Mouse (Mus musculus): ENCODE measurements around the gene Zfp451.
"Not testable (repeated sequence)": the region's sequence is repeated elsewhere in the genome, so short reads cannot be mapped to it uniquely, and the experiment has no call there.

The Zfp451 gene

DNA sequence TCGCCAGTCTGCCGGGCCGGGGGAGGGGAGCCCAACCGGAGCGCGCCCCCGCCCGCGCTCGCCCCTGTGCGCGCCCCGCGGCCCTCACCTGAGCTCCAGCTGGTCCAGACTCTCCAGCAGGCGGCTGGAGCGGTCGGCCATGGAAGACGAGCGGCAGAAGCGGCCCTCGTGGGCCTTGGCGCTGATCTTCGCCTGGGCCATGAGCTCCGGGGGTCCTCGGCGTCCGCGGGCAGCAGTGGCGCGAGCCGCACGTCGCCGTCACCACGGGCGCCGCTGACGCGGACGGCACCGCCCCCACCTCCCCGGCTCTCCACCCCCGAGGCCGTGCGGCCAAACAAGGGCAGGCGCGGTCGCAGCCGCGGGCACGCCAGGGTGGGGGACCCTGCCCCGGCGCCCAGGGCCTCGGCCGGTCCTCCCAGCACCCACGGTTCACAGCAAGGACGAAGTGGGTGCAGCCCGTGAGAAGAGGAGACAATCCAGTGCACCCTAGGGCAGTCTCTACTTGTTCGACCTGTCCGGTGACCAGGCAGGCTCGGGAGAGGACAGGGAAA, 56.8 kb downstream of the Zfp451 start, which contains the start of gene Bag2:
Gene Bag2, minus strand, starts transcription at position 305 of the 551 bp plus-strand sequence.
- DNase-seq (ENCODE audit: low spot score), result peak; percentile 30

DNA sequence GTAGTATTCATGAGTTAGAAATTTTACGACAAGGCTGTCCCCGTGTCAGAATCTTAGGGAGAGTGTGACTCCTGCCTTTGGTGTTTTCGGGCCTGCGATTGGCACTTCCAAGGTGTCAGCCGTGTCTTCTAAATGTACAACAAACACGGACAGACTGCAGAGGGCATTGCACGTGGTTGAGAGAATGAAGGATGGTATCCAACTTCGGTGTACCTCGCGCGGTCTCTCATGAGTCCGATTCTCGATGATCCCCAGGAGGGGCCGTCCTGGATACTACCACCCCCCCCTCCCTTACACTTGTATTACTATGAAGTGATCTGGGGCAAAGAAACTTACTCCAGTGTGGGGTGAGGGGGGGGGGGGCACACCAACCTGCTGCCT, 57.4 kb downstream of the Zfp451 start:
- DNase-seq (ENCODE audit: low spot score), result peak; percentile 45

DNA sequence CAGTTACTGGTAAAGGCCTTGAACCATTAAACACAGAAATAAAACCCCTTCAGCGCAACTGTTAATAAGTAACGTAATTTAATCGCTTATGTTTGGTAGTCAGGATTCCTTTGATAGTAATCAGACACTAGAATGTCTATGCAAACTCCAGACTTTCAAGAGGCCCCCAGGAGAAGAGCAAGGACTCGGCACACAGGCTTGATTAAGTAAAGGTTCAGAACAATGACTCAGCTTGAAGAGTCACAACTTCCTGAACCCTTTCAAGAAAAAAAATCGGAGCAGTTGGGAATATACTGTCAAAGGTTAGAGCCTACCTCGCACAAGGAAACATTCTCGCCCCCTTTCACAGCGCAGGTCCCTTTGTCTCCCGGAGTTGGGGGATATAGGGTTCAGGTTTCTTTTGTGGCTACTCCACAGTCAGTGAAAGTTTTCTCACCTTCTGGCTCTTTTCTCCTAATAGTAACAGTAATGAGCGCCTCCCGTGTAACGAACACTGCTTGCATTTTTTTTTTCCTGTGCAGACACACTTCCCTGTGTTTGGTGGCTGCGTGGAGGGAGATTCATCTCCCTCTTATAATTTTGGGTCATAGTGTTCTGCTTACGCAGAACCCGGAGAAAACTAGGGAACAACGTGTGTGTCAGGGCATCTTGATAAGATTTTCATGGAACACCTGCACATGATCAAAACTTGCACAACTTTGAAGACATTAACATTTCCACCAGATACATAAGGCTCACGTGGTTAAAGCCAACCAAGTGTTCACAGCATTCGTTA, 58.0 kb downstream of the Zfp451 start:
- peak; percentile 55 for DNase-seq (ENCODE audit: low spot score)

DNA sequence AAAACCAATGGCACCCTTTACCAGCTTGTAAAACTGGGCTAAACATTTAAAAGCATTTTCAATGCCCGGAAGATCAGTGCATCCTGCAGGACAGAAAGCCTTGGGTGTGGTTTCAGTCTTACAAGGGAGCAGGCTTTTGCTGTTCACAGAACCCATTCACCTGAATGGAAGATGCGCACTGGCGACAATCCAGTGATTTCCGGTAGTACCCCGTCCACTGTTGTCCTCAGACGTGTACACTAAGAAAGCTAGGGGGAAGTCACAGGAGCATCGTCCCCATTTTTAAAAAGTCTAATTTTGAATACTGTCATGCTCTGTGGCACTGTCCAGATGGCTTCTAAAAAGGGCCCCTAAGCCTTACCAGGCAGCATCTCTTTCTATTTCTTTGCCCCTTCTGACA, 58.6 kb downstream of the Zfp451 start:
- peak; percentile 20 for DNase-seq (ENCODE audit: low spot score)

DNA sequence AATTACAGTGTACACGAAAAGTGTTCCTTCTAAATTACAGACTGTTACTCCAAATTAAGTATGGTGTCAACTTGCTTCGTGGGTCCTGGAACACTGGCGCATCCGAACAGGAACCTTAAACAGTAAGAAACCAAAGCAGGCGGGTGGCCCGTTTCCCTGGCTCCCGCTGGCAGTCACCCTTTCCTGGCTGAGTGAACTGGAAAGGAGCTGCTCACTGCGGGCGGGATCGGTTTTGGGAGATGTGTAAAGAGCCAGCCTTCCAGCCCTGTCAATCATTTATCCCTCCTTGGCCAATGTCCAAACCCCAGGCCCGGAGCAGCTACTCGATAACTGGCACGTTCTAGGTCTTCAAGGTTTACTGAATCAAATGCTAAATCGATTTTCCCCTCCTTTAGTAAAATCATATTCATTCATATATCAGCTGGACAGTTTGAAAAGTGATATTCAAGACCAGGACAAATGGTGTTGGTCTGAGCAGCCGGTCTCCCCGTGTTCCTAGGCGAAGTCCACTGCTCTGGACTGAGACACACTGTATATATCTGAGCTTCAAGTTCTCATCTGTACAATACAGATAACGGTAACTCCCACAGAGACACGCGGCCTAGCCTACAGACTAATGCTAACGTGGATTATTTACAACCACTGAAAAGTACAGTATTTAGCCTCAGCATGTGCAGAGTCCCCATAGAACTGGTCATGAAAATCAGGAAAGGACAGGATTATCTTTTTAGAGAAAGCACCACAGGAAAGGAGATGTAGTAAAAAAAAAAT, 59.2 kb downstream of the Zfp451 start:
- DNase-seq (ENCODE audit: low spot score), result peak; percentile 68

DNA sequence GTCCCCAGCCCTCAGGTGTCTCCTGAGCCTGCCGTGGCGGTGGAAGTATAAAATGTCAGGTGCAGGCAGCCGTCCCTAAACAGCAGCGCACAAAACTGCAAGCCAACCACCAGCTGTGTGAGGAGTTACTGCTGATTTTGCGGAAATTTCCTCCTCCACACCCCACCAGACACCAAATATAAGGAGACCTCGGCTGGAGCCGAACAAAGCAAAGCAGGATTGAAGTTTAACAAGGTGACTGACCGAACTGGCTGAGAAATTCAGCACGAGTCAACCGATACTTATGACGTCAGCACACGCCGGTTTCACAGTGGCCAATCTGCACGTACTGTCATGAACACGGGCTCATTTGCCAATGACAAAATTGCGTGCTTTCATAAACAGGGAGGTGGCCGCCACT, 60.3 kb downstream of the Zfp451 start:
- no peak for DNase-seq (ENCODE audit: low spot score)

DNA sequence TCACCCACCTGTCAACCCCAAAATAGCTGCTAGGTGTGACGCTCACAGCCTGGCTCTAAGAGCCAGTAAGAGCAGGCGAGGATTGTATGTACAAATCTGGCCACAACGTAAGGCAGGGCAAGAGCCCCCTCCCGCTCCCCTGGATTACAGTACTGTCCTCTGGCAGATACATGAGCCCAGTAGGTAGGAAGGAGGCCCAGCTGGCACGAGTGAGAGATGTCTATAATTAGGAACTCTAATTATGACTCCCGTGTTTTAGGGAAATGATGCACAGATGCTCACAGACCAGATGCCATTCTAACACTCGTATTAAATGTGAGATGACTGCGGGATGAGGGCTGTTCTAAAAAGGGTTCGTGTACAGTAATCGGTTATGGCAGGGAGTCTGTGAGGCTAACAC, 63.1 kb downstream of the Zfp451 start:
- no peak for DNase-seq (ENCODE audit: low spot score)

DNA sequence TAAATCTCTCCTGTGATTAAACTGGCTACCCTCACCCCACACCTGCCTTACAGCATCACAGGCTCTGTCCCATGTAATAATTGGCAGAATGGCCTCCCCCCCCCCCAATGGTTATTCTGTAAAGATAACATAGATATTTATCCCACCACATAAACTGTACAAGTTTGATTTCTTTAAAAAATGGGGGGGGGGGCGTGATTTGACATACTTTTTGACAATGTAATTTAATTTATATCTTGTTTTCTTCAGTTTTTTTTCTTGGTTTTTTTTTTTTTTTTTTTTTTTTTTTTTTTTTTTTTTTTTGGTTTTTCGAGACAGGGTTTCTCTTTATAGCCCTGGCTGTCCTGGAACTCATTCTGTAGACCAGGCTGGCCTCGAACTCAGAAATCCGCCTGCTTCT, 64.7 kb downstream of the Zfp451 start:
- DNase-seq (ENCODE audit: low spot score), result not testable (repeated sequence)

DNA sequence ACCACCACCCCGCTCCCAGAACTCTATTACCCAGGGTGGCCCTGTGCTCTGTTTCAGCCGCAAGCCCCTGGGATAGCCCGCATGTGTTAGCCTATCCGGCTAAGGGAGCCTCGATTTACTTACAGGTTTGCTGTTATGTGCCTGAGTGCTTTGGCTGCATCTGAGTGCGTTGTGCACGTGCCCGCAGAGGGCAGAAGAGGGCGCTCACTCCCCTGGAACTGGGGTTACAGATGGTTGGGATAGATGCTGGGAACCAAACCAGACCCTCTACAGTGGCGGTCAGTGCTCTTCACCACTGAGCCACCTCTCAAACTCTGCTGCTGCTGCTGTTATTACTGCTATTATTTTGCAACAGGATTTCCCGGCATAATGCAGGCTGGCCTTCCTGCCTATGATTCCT, 65.3 kb downstream of the Zfp451 start:
- DNase-seq (ENCODE audit: low spot score), result no peak

DNA sequence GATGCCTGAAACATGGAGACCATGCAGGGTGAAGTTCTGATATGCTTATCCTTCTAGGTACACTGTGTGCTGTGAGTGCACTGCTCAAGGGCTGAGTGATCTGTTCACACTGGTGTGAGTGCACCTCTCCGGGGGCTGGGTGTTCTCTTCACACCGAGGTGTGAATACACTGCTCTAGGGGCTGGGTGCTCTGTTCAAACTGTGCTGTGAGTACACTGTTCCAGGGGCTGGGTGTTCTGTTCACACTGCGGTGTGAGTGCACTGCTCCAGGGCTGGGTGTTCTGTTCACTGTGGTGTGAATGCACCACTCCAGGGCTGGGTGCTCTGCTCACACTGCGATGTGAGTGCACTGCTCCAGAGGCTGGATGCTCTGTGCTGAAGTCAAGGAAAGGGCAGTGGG, 68.5 kb downstream of the Zfp451 start:
- no peak for DNase-seq (ENCODE audit: low spot score)

DNA sequence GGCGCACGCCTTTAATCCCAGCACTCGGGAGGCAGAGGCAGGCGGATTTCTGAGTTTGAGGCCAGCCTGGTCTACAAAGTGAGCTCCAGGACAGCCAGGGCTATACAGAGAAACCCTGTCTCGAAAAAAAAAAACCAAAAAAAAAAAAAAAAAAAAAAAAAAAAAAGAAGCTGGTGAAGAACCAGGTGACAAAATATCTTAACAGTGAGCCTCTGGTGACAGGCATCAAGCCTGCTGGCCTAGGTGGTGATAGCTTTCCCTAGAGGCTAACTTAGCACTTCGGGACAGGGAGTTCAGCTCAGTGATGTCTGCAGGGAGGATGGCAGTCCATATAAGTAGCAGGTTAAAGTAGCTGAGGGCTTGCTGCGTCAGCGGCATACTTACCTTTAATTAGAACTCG, 69.6 kb downstream of the Zfp451 start:
- DNase-seq (ENCODE audit: low spot score), result not testable (repeated sequence)

DNA sequence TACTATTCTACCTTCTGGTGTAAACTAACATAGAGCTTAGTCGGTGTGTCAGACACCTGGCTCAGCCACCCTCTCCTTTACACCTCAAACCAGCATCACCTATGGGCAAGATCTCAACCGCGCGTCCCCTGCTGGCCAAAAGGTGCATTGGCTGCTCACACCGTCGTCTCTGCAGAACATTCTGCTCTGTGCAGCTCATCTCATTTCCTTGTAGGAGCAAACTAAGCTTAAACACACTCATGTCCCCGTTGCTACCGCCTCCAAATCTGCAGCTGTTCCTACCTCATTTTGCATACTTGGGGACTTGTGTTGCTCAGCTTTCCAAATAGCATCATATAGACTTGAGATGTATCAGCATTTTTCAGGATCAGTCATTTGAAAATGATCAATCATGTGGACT, 71.5 kb downstream of the Zfp451 start:
- peak; percentile 26 for DNase-seq (ENCODE audit: low spot score)

DNA sequence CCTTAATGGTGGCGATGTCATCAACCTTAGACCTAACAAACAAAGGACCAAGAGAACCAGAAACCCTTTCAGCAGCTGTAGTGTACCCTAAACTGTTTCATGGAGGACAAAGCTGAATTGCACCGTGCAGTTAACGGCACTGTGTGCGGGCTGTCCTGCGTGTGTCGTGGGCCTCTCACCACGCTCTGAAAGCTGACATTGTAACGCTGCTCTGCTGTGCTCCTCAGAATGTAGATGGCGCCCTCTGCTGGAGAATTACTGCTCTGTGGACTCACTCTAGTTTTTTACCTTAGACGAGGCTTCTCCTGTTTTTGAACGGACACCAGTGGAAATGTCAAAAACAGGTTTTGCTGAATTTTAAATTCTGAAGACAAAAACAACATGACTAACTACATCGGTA, 75.1 kb downstream of the Zfp451 start:
- peak; percentile 74 for DNase-seq (ENCODE audit: low spot score)

DNA sequence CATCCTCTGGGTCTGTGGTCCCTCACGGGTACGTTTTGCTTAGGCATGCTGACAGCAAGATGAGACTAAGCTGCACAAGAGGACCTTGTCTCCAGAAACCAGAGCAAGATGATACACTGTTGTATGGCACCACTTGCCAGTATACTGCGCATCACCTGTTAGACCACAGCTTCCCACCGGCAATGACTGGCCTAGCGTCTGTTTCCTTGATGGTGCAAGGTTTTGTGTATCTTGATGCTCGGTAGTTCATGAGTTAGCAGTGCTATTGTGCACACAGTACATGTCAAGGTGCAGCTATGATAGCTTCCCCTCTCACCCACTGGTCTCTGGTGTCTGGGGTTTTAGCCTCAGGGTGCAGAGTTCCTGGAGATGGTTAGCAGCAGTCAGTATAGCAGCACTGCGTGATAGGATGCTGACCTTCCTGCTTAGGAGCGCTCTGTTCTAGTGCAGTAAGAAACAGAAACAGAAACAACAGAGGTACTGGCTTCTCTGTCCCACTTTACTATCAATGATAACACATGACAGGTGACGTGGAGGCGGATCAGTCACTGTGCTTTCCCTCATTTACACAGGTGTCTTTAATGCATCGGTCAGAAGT, 75.6 kb downstream of the Zfp451 start:
- DNase-seq (ENCODE audit: low spot score), result no peak

DNA sequence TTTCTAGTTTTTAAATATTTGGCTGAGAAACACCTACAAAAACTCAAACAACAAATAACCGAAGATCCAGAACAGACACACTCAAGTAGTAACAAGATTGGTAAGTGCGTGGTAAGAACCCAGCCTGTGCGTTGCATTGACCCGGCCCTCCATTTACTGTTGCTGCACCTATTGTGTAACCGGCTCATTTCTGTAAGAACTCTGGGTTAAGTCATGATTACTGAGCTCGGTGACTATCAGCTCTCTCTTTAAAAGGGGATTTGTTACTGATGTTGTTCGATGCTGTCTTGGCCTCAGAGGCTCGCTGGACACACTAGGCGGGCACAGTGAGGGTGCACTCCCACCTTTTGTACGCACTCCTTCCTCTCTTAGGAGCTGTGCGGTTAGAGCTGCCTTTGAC, 76.1 kb downstream of the Zfp451 start:
- no peak for DNase-seq (ENCODE audit: low spot score)

DNA sequence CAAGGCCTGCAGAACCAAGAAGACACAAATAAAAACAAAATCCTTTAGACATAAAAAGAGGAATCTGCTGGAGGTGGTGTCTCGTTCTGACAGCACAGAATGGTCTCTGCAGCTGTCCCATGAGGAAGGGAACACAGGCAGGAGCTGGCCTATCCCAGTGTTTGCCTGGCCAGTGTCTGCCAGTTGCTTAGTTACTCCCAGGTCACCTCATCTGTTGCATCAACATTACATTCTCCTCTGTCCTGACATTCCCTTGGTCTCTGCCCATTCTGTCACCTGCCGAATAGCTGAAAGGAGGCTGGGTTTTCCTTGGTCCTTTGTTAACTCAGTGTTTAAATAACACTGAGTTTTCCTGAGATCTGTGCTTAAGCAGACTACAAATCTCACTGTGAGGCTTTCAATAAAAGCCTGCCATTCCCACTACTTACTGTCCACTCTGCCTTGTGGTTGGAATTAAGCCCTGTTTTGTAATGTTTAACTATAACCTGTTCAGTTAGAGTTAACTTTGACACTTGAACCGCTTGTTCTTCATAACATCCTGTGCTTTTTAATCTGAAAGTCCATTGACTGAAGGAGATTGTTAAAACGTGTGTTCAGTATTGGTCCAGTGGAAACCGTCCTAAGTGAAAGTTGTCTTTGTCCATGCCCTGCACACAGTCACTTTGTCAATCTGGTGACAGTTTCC, 80.3 kb downstream of the Zfp451 start:
- no peak for DNase-seq (ENCODE audit: low spot score)

DNA sequence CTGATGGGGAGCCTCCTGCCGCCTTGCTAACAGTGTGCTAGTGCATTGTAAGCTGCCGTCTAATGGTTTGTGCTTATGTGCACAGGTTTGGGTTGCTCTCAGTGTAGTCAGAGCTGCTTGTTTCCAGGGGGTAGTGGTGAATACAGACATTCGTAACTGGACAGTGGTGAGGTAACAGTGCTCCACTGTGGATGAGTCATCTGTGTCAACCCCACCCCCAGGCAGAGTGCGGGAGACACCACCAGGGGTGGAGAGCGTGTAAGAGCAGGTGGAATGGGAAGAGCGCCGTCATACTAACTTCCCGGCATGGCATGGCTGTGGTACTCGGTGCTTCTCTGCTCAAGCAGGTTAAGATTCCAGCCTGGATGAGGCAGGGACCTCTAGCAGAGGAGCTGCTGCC, 81.4 kb downstream of the Zfp451 start:
- DNase-seq (ENCODE audit: low spot score), result no peak

DNA sequence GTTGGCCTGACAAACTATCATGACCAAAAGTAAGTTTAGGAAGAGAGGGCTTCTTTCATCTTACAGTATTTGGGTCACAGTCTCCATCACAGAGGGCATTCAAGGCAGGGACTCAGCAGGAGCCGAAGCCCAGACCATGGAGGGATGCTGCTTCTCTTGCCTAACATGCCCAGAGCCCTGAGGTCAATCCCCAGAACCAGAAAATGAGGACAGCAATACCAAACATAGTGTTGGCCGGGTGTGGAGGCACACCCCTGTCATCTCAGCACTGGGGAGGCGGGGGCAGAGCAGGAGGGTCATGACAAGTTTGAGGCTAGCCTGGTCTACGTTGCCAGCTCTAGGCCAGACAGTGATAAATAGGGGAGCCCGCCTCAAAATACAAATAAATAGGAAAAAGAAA, 89.3 kb downstream of the Zfp451 start:
- DNase-seq (ENCODE audit: low spot score), result no peak

DNA sequence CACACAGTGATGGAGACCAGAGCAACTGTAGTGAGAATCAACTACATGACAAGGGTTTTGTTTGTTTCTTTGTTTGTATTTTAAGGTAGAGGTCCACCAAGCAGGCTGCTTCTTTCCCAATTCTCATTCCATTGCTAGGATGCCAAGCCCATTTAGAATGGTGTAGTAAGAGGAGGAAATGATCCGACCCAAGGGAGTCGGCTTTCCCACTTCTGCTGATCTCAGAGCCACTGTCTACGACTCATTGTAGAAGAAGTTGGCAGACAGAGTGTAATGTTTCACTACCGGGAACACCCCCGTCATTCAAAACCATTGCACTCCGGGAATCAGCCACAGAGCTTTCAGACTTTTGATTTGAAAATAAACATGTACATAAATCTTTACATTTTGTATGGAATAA, 89.9 kb downstream of the Zfp451 start:
- no peak for DNase-seq (ENCODE audit: low spot score)

DNA sequence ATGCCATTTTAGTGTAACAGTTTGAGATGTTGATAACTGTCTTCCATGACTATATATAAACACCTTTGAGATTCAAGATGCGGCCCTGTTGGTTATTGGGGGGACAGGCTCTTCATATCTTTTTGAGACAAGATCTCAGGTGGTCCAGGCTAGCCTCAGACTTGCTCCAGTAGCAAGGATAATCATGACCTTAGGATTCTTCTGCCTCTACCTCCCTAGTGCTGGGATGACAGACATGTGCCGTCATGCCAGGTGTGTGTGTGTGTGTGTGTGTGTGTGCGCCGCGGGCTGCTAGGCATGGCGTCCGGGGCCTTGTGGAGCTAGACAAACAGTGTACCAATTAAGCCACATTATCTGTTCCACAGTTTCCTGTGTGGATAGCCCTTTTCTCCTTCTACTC, 93.4 kb downstream of the Zfp451 start:
- DNase-seq (ENCODE audit: low spot score), result no peak

DNA sequence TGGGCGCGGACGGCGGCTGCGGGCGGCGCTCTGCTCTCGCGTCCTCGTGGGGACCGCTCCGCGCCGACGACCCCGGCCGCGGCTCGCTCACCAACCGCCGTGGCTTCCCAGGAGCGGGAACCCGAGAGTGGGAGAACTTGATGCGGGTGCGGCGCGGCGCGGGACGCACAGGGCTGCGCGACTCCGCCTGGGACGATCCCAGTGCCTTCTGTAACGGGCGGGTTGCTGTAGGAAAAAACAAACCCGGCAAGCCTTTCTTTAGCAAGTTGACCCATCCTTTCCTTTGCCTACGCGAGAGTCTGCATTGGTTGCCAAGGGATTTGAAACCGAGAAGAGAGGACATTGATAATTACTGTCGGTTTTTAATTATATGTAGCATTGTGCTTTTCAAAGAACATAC, 94.2 kb downstream of the Zfp451 start:
- DNase-seq (ENCODE audit: low spot score), result no peak

DNA sequence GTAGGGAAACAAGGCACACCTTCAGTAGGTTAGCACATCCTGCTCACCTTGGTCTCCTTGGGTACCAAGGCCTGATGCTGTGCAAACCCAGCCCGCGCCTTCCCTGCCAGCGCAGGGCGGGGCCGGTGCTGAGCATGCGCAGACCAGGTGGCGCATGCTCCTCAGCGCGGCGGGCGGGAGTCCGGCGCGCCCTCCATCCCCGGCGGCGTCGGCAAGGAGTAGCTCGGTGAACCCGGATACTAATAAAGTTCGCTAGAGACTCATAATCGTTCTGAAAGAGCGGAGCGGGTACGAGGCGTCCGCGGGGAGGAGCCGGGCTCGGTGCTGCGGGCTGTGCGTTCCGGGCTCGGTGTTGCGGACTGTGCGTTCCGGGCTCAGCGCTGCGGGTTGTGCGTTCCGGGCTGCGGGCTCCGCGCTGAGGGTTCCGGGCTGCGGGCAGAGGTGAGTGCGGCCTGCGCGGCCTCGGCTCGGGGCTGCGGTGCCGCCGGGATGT, 94.6 kb downstream of the Zfp451 start, which contains the start of gene Rab23:
Gene Rab23, plus strand, starts transcription at position 155 of the 493 bp plus-strand sequence.
- DNase-seq (ENCODE audit: low spot score), result peak; percentile 77
